Comparison of ENCODE assay signal across 19 mouse cellular contexts in the genomic region with DNA sequence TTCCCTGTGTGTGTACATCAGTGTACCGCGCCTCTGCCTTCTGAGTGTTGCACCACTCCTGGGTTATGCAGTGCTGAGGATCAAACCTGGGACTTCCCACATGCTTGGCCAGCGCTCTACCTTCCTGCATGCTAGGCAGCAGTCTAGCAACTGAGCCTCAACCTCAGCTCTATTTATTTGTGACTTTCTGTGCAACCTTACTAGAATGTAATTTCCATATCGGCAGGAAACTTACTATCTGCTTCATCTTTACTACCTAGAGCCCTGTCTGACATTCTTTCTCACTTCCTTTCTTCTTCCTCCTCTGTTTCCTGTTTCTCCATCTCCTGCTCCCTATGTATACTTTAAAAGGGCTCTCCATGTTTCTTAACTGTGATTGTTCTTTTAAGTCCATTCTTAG. TPM values are rescaled to one million over a fixed set of nuclear protein-coding genes. Genes with fewer than 3 reads are reported as not detected.
DNase-seq lines count a peak whose midpoint lies in the region; ATAC-seq lines count a peak whose summit lies in the region.
"Had no signal": no experiment of that assay in that cellular context is flagged by ENCODE, and none has a peak within 500 bp of the region (broad histone marks: within the 10 kb centered on the region; RNA-seq: fewer than 3 reads in every experiment).

No protein-coding gene starts in this region.

- peak overlapping the region; percentile 48; the same call in 1 of the 2 replicates for H3K27ac ChIP-seq in heart, embryonic 13.5 days (replicated peaks)
- H3K27ac ChIP-seq in heart, embryonic 10.5 days, result no peak overlapping the region
- H3K27ac ChIP-seq in limb, embryonic 13.5 days, result peak overlapping the region; percentile 28; the same call in 1 of the 2 replicates
- H3K27ac ChIP-seq in limb, embryonic 10.5 days, result no peak overlapping the region
- H3K27ac ChIP-seq in stomach, embryonic 15.5 days, result peak overlapping the region; percentile 40; the same call in 1 of the 2 replicates
- no peak overlapping the region for H3K27ac ChIP-seq in intestine, embryonic 15.5 days
- H3K27ac ChIP-seq: midbrain, embryonic 13.5 days had no signal

- no peak overlapping the region for H3K4me2 ChIP-seq in heart, embryonic 13.5 days
- no peak overlapping the region for H3K4me2 ChIP-seq in limb, embryonic 13.5 days (replicated peaks)
- no peak overlapping the region for H3K4me2 ChIP-seq in stomach, embryonic 15.5 days
- no peak overlapping the region for H3K4me2 ChIP-seq in intestine, embryonic 15.5 days (replicated peaks)
- H3K4me2 ChIP-seq: midbrain, embryonic 13.5 days had no signal

- peaks cover 8% of the 10 kb centered on the region for H3K36me3 ChIP-seq in heart, embryonic 13.5 days
- 0 out of 2 replicates have a peak, but pooled peaks cover 3% of the 10 kb centered on the region for H3K36me3 ChIP-seq in heart, embryonic 10.5 days
- no peaks in the 10 kb centered on the region for H3K36me3 ChIP-seq in limb, embryonic 13.5 days
- H3K36me3 ChIP-seq in limb, embryonic 10.5 days, result no peaks in the 10 kb centered on the region
- H3K36me3 ChIP-seq in stomach, embryonic 15.5 days, result no peaks in the 10 kb centered on the region
- H3K36me3 ChIP-seq in intestine, embryonic 15.5 days, result no peaks in the 10 kb centered on the region
- H3K36me3 ChIP-seq: midbrain, embryonic 13.5 days had no signal

- 88% methylated on average over 4 of the region's 4 CpGs for WGBS in heart, embryonic 13.5 days
- WGBS in heart, embryonic 10.5 days, result 91% methylated on average over 4 of the region's 4 CpGs
- 83% methylated on average over 4 of the region's 4 CpGs for WGBS in limb, embryonic 13.5 days
- WGBS in limb, embryonic 10.5 days, result 90% methylated on average over 4 of the region's 4 CpGs
- WGBS in stomach, embryonic 15.5 days, result 79% methylated on average over 4 of the region's 4 CpGs
- 84% methylated on average over 4 of the region's 4 CpGs for WGBS in intestine, embryonic 15.5 days

- H3K27me3 ChIP-seq in heart, embryonic 13.5 days (replicated peaks), result no peaks in the 10 kb centered on the region
- no peaks in the 10 kb centered on the region for H3K27me3 ChIP-seq in heart, embryonic 10.5 days (ENCODE audit: insufficient read depth, poor library complexity, severe bottlenecking)
- no peaks in the 10 kb centered on the region for H3K27me3 ChIP-seq in limb, embryonic 13.5 days
- H3K27me3 ChIP-seq in limb, embryonic 10.5 days (ENCODE audit: low read depth, poor library complexity, severe bottlenecking), result no peaks in the 10 kb centered on the region
- no peaks in the 10 kb centered on the region for H3K27me3 ChIP-seq in stomach, embryonic 15.5 days (replicated peaks)
- H3K27me3 ChIP-seq in intestine, embryonic 15.5 days (replicated peaks), result no peaks in the 10 kb centered on the region
- H3K27me3 ChIP-seq: midbrain, embryonic 13.5 days had no signal

- no peak for DNase-seq in heart, embryonic 10.5 days (ENCODE audit: low spot score)
- no peak for DNase-seq in limb, embryonic 10.5 days (ENCODE audit: low spot score)
- DNase-seq: adrenal gland, adult 2 months; cerebellum, adult 11 months; cerebellum, postnatal 36 days; gastrocnemius, postnatal 36 days; heart, postnatal 14 days; kidney, adult 8-10 months; liver, postnatal 0 days; lung, postnatal 4 days; thymus, postnatal 4 days had no signal

- H3K9ac ChIP-seq in heart, embryonic 13.5 days, result no peak overlapping the region
- H3K9ac ChIP-seq in limb, embryonic 13.5 days, result no peak overlapping the region
- no peak overlapping the region for H3K9ac ChIP-seq in stomach, embryonic 15.5 days
- no peak overlapping the region for H3K9ac ChIP-seq in intestine, embryonic 15.5 days
- H3K9ac ChIP-seq: liver, postnatal 0 days; midbrain, embryonic 13.5 days had no signal

- no peak overlapping the region for H3K4me3 ChIP-seq in heart, embryonic 13.5 days
- no peak overlapping the region for H3K4me3 ChIP-seq in heart, embryonic 10.5 days
- no peak overlapping the region for H3K4me3 ChIP-seq in limb, embryonic 13.5 days
- H3K4me3 ChIP-seq in limb, embryonic 10.5 days, result no peak overlapping the region
- H3K4me3 ChIP-seq in stomach, embryonic 15.5 days (replicated peaks), result no peak overlapping the region
- H3K4me3 ChIP-seq in intestine, embryonic 15.5 days (replicated peaks), result no peak overlapping the region
- H3K4me3 ChIP-seq: midbrain, embryonic 13.5 days; myocyte had no signal

- peaks cover 30% of the 10 kb centered on the region for H3K4me1 ChIP-seq in heart, embryonic 13.5 days
- peaks cover 5% of the 10 kb centered on the region; the same call in 1 of the 2 replicates for H3K4me1 ChIP-seq in heart, embryonic 10.5 days
- H3K4me1 ChIP-seq in limb, embryonic 13.5 days, result peaks cover 10% of the 10 kb centered on the region; the same call in 1 of the 2 replicates
- peaks cover 4% of the 10 kb centered on the region; the same call in 1 of the 2 replicates for H3K4me1 ChIP-seq in limb, embryonic 10.5 days
- no peaks in the 10 kb centered on the region for H3K4me1 ChIP-seq in stomach, embryonic 15.5 days
- no peaks in the 10 kb centered on the region for H3K4me1 ChIP-seq in intestine, embryonic 15.5 days (replicated peaks)

- H3K9me3 ChIP-seq in heart, embryonic 13.5 days, result no peaks in the 10 kb centered on the region
- H3K9me3 ChIP-seq in heart, embryonic 10.5 days, result no peaks in the 10 kb centered on the region
- H3K9me3 ChIP-seq in limb, embryonic 13.5 days, result no peaks in the 10 kb centered on the region
- H3K9me3 ChIP-seq in limb, embryonic 10.5 days (replicated peaks), result no peaks in the 10 kb centered on the region
- no peaks in the 10 kb centered on the region for H3K9me3 ChIP-seq in stomach, embryonic 15.5 days
- H3K9me3 ChIP-seq in intestine, embryonic 15.5 days, result no peaks in the 10 kb centered on the region
- H3K9me3 ChIP-seq: G1E; midbrain, embryonic 13.5 days had no signal

- no peak for ATAC-seq in heart, embryonic 13.5 days (ENCODE audit: extremely low read depth, insufficient number of reproducible peaks, low FRiP score, low TSS enrichment)
- no peak for ATAC-seq in limb, embryonic 13.5 days (ENCODE audit: low FRiP score, low read depth)
- ATAC-seq in inflammation-experienced regulatory T-cells, adult 6 months, result peak; percentile 52
- no peak for ATAC-seq in stomach, embryonic 15.5 days (ENCODE audit: insufficient read depth, low FRiP score, low read depth)
- ATAC-seq in intestine, embryonic 15.5 days, result no peak
- ATAC-seq: liver, postnatal 0 days; midbrain, embryonic 13.5 days had no signal

RNA-seq across cellular contexts. Expression of a gene that starts 34.7 kb away (rescaled TPM):
- 67.1 and 69.8 TPM in 2 replicates for polyA plus RNA-seq in heart, embryonic 13.5 days (2015; fragmentation: Nextera tagmentation; extraction: Ambion mirVana)
- 68.9 and 94.1 TPM in 2 replicates for polyA plus RNA-seq in heart, embryonic 10.5 days (2016; fragmentation: Nextera tagmentation; extraction: Ambion mirVana)
- polyA plus RNA-seq in limb, embryonic 13.5 days (2015; fragmentation: Nextera tagmentation; extraction: Ambion mirVana), result 47.7 and 58.8 TPM in 2 replicates
- 38.2 and 42.4 TPM in 2 replicates for polyA plus RNA-seq in limb, embryonic 10.5 days (2016; fragmentation: Nextera tagmentation; extraction: Ambion mirVana)
- 1 to 10 TPM; 1.1 to 2.8 (median 1.6) TPM for polyA plus RNA-seq in inflammation-experienced regulatory T-cells, adult 6 months (2017; shearing (Covaris generic))
- 74.4 and 83.2 TPM in 2 replicates for polyA plus RNA-seq in stomach, embryonic 15.5 days (2015; fragmentation: Nextera tagmentation; extraction: Ambion mirVana)
- 56.9 and 59.2 TPM in 2 replicates for polyA plus RNA-seq in intestine, embryonic 15.5 days (2015; fragmentation: Nextera tagmentation; extraction: Ambion mirVana)

Comparison
In these comparisons a context has a peak if more than half of its experiments do, and no peak if none do; other contexts are left out.
1. H3K27ac ChIP-seq: peak in heart, embryonic 13.5 days (single experiment), limb, embryonic 13.5 days (single experiment) and stomach, embryonic 15.5 days (single experiment); none in heart, embryonic 10.5 days (single experiment), limb, embryonic 10.5 days (single experiment) and intestine, embryonic 15.5 days (single experiment).
2. RNA of a gene that starts 34.7 kb away (polyA plus RNA-seq): 74.4 to 83.2 TPM in stomach, embryonic 15.5 days, 67.1 to 69.8 TPM in heart, embryonic 13.5 days, 68.9 to 94.1 TPM in heart, embryonic 10.5 days, 56.9 to 59.2 TPM in intestine, embryonic 15.5 days, 47.7 to 58.8 TPM in limb, embryonic 13.5 days and 38.2 to 42.4 TPM in limb, embryonic 10.5 days; 1.1 to 2.8 TPM in inflammation-experienced regulatory T-cells, adult 6 months; every median in the first group is over 10 times any median in the second.